ENCODE assay signal across 26 mouse cellular contexts in genomic region chrX:38426043-38426442, GRCm38 (mm10).
"Had no signal": no experiment of that assay in that cellular context is flagged by ENCODE, and none has a peak within 500 bp of the region (broad histone marks: within the 10 kb centered on the region; RNA-seq: fewer than 3 reads in every experiment).

No protein-coding gene starts in this region.

- H3K27ac ChIP-seq: heart, adult 2 months; heart, embryonic 13.5 days; heart, embryonic 15.5 days; hindbrain, embryonic 13.5 days; hindbrain, embryonic 15.5 days; hindbrain, postnatal 0 days; kidney, embryonic 15.5 days; kidney, postnatal 0 days; limb, embryonic 13.5 days; limb, embryonic 15.5 days; liver, embryonic 13.5 days; liver, embryonic 15.5 days had no signal

- ATAC-seq: hindbrain, postnatal 0 days; intestine, embryonic 16.5 days had no signal

- H3K9me3 ChIP-seq: heart, embryonic 13.5 days; heart, embryonic 15.5 days; hindbrain, embryonic 13.5 days; hindbrain, embryonic 15.5 days; kidney, embryonic 15.5 days; limb, embryonic 13.5 days; limb, embryonic 15.5 days; liver, embryonic 13.5 days; liver, embryonic 15.5 days had no signal

- H3K27me3 ChIP-seq: heart, embryonic 13.5 days; heart, embryonic 15.5 days; hindbrain, embryonic 13.5 days; hindbrain, embryonic 15.5 days; kidney, embryonic 15.5 days; limb, embryonic 13.5 days; limb, embryonic 15.5 days; liver, embryonic 13.5 days; liver, embryonic 15.5 days had no signal

- H3K9ac ChIP-seq: heart, embryonic 13.5 days; heart, embryonic 15.5 days; hindbrain, embryonic 13.5 days; hindbrain, embryonic 15.5 days; kidney, embryonic 15.5 days; limb, embryonic 13.5 days; limb, embryonic 15.5 days; liver, embryonic 13.5 days; liver, embryonic 15.5 days had no signal

- H3K4me3 ChIP-seq: heart, adult 2 months; heart, embryonic 13.5 days; heart, embryonic 15.5 days; hindbrain, embryonic 13.5 days; hindbrain, embryonic 15.5 days; kidney, embryonic 15.5 days; limb, embryonic 13.5 days; limb, embryonic 15.5 days; liver, embryonic 13.5 days; liver, embryonic 15.5 days had no signal

- H3K4me2 ChIP-seq: heart, embryonic 11.5 days; heart, embryonic 13.5 days; heart, embryonic 15.5 days; hindbrain, embryonic 13.5 days; hindbrain, embryonic 15.5 days; kidney, embryonic 15.5 days; limb, embryonic 13.5 days; limb, embryonic 15.5 days; liver, embryonic 13.5 days; liver, embryonic 15.5 days had no signal

- DNase-seq: gastrocnemius, postnatal 14 days; gastrocnemius, postnatal 36 days; heart, adult 11 months; heart, adult 2 months; heart, postnatal 14 days; heart, postnatal 36 days; kidney, adult 11 months; kidney, adult 2 months; kidney, postnatal 14 days; kidney, postnatal 36 days; layer of hippocampus, adult 9-11 months; layer of hippocampus, postnatal 36 days; left cerebral cortex, postnatal 4 days; liver, embryonic 13.5 days had no signal

- H3K4me1 ChIP-seq: heart, embryonic 13.5 days; heart, embryonic 15.5 days; hindbrain, embryonic 13.5 days; hindbrain, embryonic 15.5 days; kidney, embryonic 15.5 days; limb, embryonic 13.5 days; limb, embryonic 15.5 days; liver, embryonic 13.5 days; liver, embryonic 15.5 days had no signal
